Mouse (Mus musculus): ENCODE measurements around the gene Cyfip1. TPM values are rescaled to one million over a fixed set of nuclear protein-coding genes. Genes with fewer than 3 reads are reported as not detected.

Cyfip1 gene
- polyA plus RNA-seq, 1 experiment from 2014 or later: 105 TPM

- WGBS: 92% methylated on average over 4 of the region's 4 CpGs
- Histone ChIP-seq H3K9ac (no peak overlapping the region), H3K36me3 (peaks cover 7% of the 10 kb centered on the region; the same call in 1 of the 2 replicates), H3K27me3 (replicated peaks) (no peaks in the 10 kb centered on the region), H3K9me3 (no peaks in the 10 kb centered on the region), H3K4me1 (peaks cover 6% of the 10 kb centered on the region; the same call in 1 of the 2 replicates), H3K4me2 (no peak overlapping the region), H3K27ac (no peak overlapping the region), H3K4me3 (replicated peaks) (no peak overlapping the region)
- no peak for ATAC-seq (ENCODE audit: insufficient read depth, low FRiP score, low read depth)
Measured at GRCm38 (mm10) chr7:55957916-55958315, 116.4 kb downstream of the Cyfip1 start.

GRCm38 (mm10) chr7:55959801-55960200 is 118.3 kb downstream of the Cyfip1 start:
- 95% methylated on average over 3 of the region's 3 CpGs for WGBS
- Histone ChIP-seq H3K27ac (no peak overlapping the region), H3K9ac (no peak overlapping the region), H3K4me2 (no peak overlapping the region), H3K27me3 (replicated peaks) (no peaks in the 10 kb centered on the region), H3K4me3 (replicated peaks) (no peak overlapping the region), H3K9me3 (no peaks in the 10 kb centered on the region), H3K4me1 (peaks cover 10% of the 10 kb centered on the region; the same call in 1 of the 2 replicates), H3K36me3 (no peaks in the 10 kb centered on the region)
- no peak for ATAC-seq (ENCODE audit: insufficient read depth, low FRiP score, low read depth)

GRCm38 (mm10) chr7:55960506-55960905 is 119.0 kb downstream of the Cyfip1 start:
- ATAC-seq (ENCODE audit: insufficient read depth, low FRiP score, low read depth): no peak
- WGBS: 98% methylated on average over 1 of the region's 1 CpGs
- H3K4me1 ChIP-seq: peaks cover 10% of the 10 kb centered on the region; the same call in 1 of the 2 replicates
- no peaks in the 10 kb centered on the region for H3K9me3 ChIP-seq
- no peak overlapping the region for H3K4me2 ChIP-seq
- no peaks in the 10 kb centered on the region for H3K36me3 ChIP-seq
- H3K9ac ChIP-seq: no peak overlapping the region
- no peak overlapping the region for H3K27ac ChIP-seq
- H3K4me3 ChIP-seq (replicated peaks): no peak overlapping the region
- H3K27me3 ChIP-seq (replicated peaks): no peaks in the 10 kb centered on the region

GRCm38 (mm10) chr7:55962004-55962908 is 120.7 kb downstream of the Cyfip1 start, which contains the start of gene Nipa2:
Gene Nipa2 (minus strand): TSS chr7:55962476.
- H3K27me3 ChIP-seq (replicated peaks): no peaks in the 10 kb centered on the region
- peak; percentile 98 for ATAC-seq (ENCODE audit: insufficient read depth, low FRiP score, low read depth)
- peaks cover 10% of the 10 kb centered on the region; the same call in 1 of the 2 replicates for H3K4me1 ChIP-seq
- H3K9ac ChIP-seq: peak within 1 kb of the TSS; percentile 93
- H3K27ac ChIP-seq: peak within 1 kb of the TSS; percentile 95
- H3K9me3 ChIP-seq: no peaks in the 10 kb centered on the region
- H3K4me3 ChIP-seq (replicated peaks): peak within 1 kb of the TSS; percentile 91
- H3K4me2 ChIP-seq: peak within 1 kb of the TSS; percentile 61
- under 1% methylated on average over 70 of the region's 70 CpGs for WGBS
- H3K36me3 ChIP-seq: no peaks in the 10 kb centered on the region

GRCm38 (mm10) chr7:55966866-55967460 is 125.4 kb downstream of the Cyfip1 start:
- WGBS: 39% methylated on average over 3 of the region's 3 CpGs
- Histone ChIP-seq H3K4me3 (replicated peaks) (no peak overlapping the region), H3K9me3 (no peaks in the 10 kb centered on the region), H3K4me2 (no peak overlapping the region), H3K27me3 (replicated peaks) (no peaks in the 10 kb centered on the region), H3K36me3 (no peaks in the 10 kb centered on the region), H3K27ac (no peak overlapping the region), H3K9ac (no peak overlapping the region), H3K4me1 (0 out of 2 replicates have a peak, but pooled peaks cover 4% of the 10 kb centered on the region)
- no peak for ATAC-seq (ENCODE audit: insufficient read depth, low FRiP score, low read depth)

GRCm38 (mm10) chr7:55968258-55968901 is 126.8 kb downstream of the Cyfip1 start:
- no peaks in the 10 kb centered on the region for H3K4me1 ChIP-seq
- H3K4me2 ChIP-seq: peak overlapping the region; percentile 44
- 34% methylated on average over 16 of the region's 16 CpGs for WGBS
- H3K9ac ChIP-seq: no peak overlapping the region
- H3K4me3 ChIP-seq (replicated peaks): peak overlapping the region; percentile 31
- no peaks in the 10 kb centered on the region for H3K27me3 ChIP-seq (replicated peaks)
- H3K9me3 ChIP-seq: no peaks in the 10 kb centered on the region
- peak overlapping the region; percentile 40; the same call in 1 of the 2 replicates for H3K27ac ChIP-seq
- ATAC-seq (ENCODE audit: insufficient read depth, low FRiP score, low read depth): peak; percentile 47; the same call in 1 of the 2 replicates
- H3K36me3 ChIP-seq: no peaks in the 10 kb centered on the region

GRCm38 (mm10) chr7:55969415-55969814 is 127.9 kb downstream of the Cyfip1 start:
- H3K27me3 ChIP-seq (replicated peaks): no peaks in the 10 kb centered on the region
- no peak for ATAC-seq (ENCODE audit: insufficient read depth, low FRiP score, low read depth)
- no peaks in the 10 kb centered on the region for H3K4me1 ChIP-seq
- no peak overlapping the region for H3K27ac ChIP-seq
- H3K9ac ChIP-seq: no peak overlapping the region
- H3K4me2 ChIP-seq: no peak overlapping the region
- H3K9me3 ChIP-seq: no peaks in the 10 kb centered on the region
- 77% methylated on average over 1 of the region's 1 CpGs for WGBS
- H3K36me3 ChIP-seq: no peaks in the 10 kb centered on the region
- no peak overlapping the region for H3K4me3 ChIP-seq (replicated peaks)

GRCm38 (mm10) chr7:55974429-55974828 is 132.9 kb downstream of the Cyfip1 start:
- H3K27me3 ChIP-seq (replicated peaks): no peaks in the 10 kb centered on the region
- H3K9ac ChIP-seq: no peak overlapping the region
- 95% methylated on average over 2 of the region's 2 CpGs for WGBS
- H3K36me3 ChIP-seq: no peaks in the 10 kb centered on the region
- ATAC-seq (ENCODE audit: insufficient read depth, low FRiP score, low read depth): no peak
- no peak overlapping the region for H3K27ac ChIP-seq
- no peak overlapping the region for H3K4me3 ChIP-seq (replicated peaks)
- H3K4me2 ChIP-seq: no peak overlapping the region
- no peaks in the 10 kb centered on the region for H3K9me3 ChIP-seq
- H3K4me1 ChIP-seq: no peaks in the 10 kb centered on the region

- no peak overlapping the region for H3K4me2 ChIP-seq
- no peak overlapping the region for H3K27ac ChIP-seq
- no peaks in the 10 kb centered on the region for H3K36me3 ChIP-seq
- no peaks in the 10 kb centered on the region for H3K9me3 ChIP-seq
- H3K4me1 ChIP-seq: no peaks in the 10 kb centered on the region
- no peak overlapping the region for H3K4me3 ChIP-seq (replicated peaks)
- no peak for ATAC-seq (ENCODE audit: insufficient read depth, low FRiP score, low read depth)
- 78% methylated on average over 2 of the region's 2 CpGs for WGBS
- no peak overlapping the region for H3K9ac ChIP-seq
- no peaks in the 10 kb centered on the region for H3K27me3 ChIP-seq (replicated peaks)
Measured at GRCm38 (mm10) chr7:55981511-55981910, 140.0 kb downstream of the Cyfip1 start.

All from stomach, embryonic 15.5 days (tissue).